Mouse (Mus musculus) liver, adult 2 months (tissue): ENCODE measurements around the gene Clk3.

Source experiments
- CTCF ChIP-seq: fragments of 200-500 bp; IDR thresholded peaks from 2 replicates; pipeline ENCODE4 v1.5.1; 2011; ENCODE audit warnings: low read depth, low read length, control low read depth
- POLR2A ChIP-seq: fragments of 200-500 bp; IDR thresholded peaks from 2 replicates; pipeline ENCODE4 v1.6.1; 2011; ENCODE audit warnings: low read length, control low read depth; ENCODE audit not compliant: insufficient read depth; ENCODE audit errors: extremely low read depth

DNA sequence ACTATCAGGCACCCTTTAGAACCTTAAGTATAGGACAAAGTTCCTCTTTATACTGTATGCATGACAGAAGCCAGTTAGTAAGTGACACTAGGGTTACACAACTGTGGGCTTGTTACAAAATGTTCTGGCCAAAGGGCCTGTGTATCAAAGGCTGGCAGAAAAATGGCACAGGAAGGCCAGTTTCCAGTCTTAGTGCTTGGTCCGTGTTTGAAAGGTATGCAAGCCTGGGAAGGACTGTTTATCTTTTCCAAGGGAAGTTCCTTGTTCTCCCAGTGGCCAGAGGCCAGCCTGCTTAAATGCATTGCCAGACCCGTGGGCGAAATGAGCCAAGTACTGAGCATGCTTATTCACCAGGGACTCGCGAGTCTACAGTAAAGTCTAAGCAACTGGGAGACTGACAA, 42.3 kb downstream of the Clk3 start:
- TF ChIP-seq CTCF (no peak), POLR2A (no peak)
